Mouse (Mus musculus): ENCODE measurements around the gene Susd1. TPM values are rescaled to one million over a fixed set of nuclear protein-coding genes. Genes with fewer than 3 reads are reported as not detected.

Susd1 gene
- polyA plus RNA-seq, 1 experiment: 4.0 TPM

- H3K4me3 ChIP-seq (replicated peaks; ENCODE audit: insufficient read depth, low read depth, low read length): no peak overlapping the region
- H3K27me3 ChIP-seq (ENCODE audit: control insufficient read depth, insufficient read depth, low read length): no peaks in the 10 kb centered on the region
- WGBS: 80% methylated on average over 6 of the region's 6 CpGs
- TF ChIP-seq POLR2A (IDR thresholded peaks at IDR 0.05; ENCODE audit: borderline replicate concordance, insufficient read depth, low read length) (no peak), CTCF (IDR thresholded peaks at IDR 0.05; ENCODE audit: borderline replicate concordance, insufficient read depth, low read depth, low read length) (no peak)
- DNase-seq: no peak
- H3K27ac ChIP-seq (ENCODE audit: insufficient read depth, low read length): no peak overlapping the region
- no peaks in the 10 kb centered on the region for H3K4me1 ChIP-seq (ENCODE audit: control insufficient read depth, insufficient read depth, low read length)
Measured at GRCm38 (mm10) chr4:59445516-59445915, 7.1 kb upstream of the Susd1 start.

GRCm38 (mm10) chr4:59444994-59445393 is 6.6 kb upstream of the Susd1 start:
- Histone ChIP-seq H3K27me3 (ENCODE audit: control insufficient read depth, insufficient read depth, low read length) (no peaks in the 10 kb centered on the region), H3K4me3 (replicated peaks; ENCODE audit: insufficient read depth, low read depth, low read length) (no peak overlapping the region), H3K4me1 (ENCODE audit: control insufficient read depth, insufficient read depth, low read length) (no peaks in the 10 kb centered on the region), H3K27ac (ENCODE audit: insufficient read depth, low read length) (no peak overlapping the region)
- 92% methylated on average over 3 of the region's 3 CpGs for WGBS
- no peak for DNase-seq
- TF ChIP-seq CTCF (IDR thresholded peaks at IDR 0.05; ENCODE audit: borderline replicate concordance, insufficient read depth, low read depth, low read length) (no peak), POLR2A (IDR thresholded peaks at IDR 0.05; ENCODE audit: borderline replicate concordance, insufficient read depth, low read length) (no peak)

DNA sequence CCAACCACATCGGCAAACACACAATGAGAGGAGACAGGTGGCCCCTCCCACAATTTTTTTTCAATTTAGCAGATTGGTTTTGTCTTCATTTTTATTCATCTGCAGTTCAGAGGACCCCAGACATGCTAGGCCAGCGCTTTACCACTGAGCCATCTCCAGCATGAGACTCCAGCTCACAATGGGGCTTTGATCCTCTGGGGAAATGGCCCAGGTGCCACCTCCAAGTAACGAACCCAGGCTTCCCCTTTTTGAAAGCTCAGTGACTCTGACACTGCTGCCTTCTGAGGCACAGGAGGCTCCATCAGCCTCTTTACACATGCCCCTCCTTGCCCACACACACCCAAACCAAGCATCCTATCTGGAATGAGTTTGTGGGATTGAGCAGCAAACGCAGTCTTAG is 5.7 kb upstream of the Susd1 start:
- Histone ChIP-seq H3K27ac (ENCODE audit: insufficient read depth, low read length) (no peak overlapping the region), H3K4me1 (ENCODE audit: control insufficient read depth, insufficient read depth, low read length) (no peaks in the 10 kb centered on the region), H3K27me3 (ENCODE audit: control insufficient read depth, insufficient read depth, low read length) (no peaks in the 10 kb centered on the region), H3K4me3 (replicated peaks; ENCODE audit: insufficient read depth, low read depth, low read length) (no peak overlapping the region)
- no peak for TF ChIP-seq POLR2A (IDR thresholded peaks at IDR 0.05; ENCODE audit: borderline replicate concordance, insufficient read depth, low read length)
- TF ChIP-seq CTCF (IDR thresholded peaks at IDR 0.05; ENCODE audit: borderline replicate concordance, insufficient read depth, low read depth, low read length): no peak
- WGBS: 70% methylated on average over 4 of the region's 4 CpGs
- DNase-seq: no peak

- no peaks in the 10 kb centered on the region; the same call in 1 of the 2 replicates for H3K27me3 ChIP-seq (ENCODE audit: control insufficient read depth, insufficient read depth, low read length)
- no peaks in the 10 kb centered on the region for H3K4me1 ChIP-seq (ENCODE audit: control insufficient read depth, insufficient read depth, low read length)
- 86% methylated on average over 1 of the region's 1 CpGs for WGBS
- no peak for DNase-seq
- H3K27ac ChIP-seq (ENCODE audit: insufficient read depth, low read length): no peak overlapping the region
- no peak overlapping the region for H3K4me3 ChIP-seq (replicated peaks; ENCODE audit: insufficient read depth, low read depth, low read length)
- TF ChIP-seq CTCF (IDR thresholded peaks at IDR 0.05; ENCODE audit: borderline replicate concordance, insufficient read depth, low read depth, low read length): no peak
- TF ChIP-seq POLR2A (IDR thresholded peaks at IDR 0.05; ENCODE audit: borderline replicate concordance, insufficient read depth, low read length): no peak
Measured at GRCm38 (mm10) chr4:59441265-59441664, 2.8 kb upstream of the Susd1 start.

DNA sequence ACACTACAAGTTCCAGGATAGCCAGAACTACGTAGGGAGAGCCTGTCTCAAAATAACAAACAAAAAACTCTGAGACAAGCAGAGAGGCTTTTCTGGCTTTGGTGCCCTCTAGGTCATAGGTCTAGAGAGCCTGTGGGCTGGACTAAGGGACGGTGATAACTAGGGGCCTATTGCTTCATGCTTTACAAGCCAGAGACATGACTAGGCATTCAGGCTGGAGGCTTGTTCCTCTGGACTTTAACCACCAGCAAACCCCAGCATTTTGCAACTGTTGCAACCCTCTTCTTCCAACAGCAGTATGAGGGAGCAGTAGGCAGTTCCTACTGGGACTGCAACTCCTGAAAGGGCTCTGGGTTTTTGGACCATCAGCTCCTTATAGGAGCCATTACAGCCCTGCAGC is 1.5 kb upstream of the Susd1 start:
- TF ChIP-seq POLR2A (IDR thresholded peaks at IDR 0.05; ENCODE audit: borderline replicate concordance, insufficient read depth, low read length): no peak
- no peak for TF ChIP-seq CTCF (IDR thresholded peaks at IDR 0.05; ENCODE audit: borderline replicate concordance, insufficient read depth, low read depth, low read length)
- Histone ChIP-seq H3K4me3 (replicated peaks; ENCODE audit: insufficient read depth, low read depth, low read length) (no peak overlapping the region), H3K4me1 (ENCODE audit: control insufficient read depth, insufficient read depth, low read length) (no peaks in the 10 kb centered on the region), H3K27me3 (ENCODE audit: control insufficient read depth, insufficient read depth, low read length) (no peaks in the 10 kb centered on the region; the same call in 1 of the 2 replicates), H3K27ac (ENCODE audit: insufficient read depth, low read length) (no peak overlapping the region)
- DNase-seq: no peak
- 68% methylated on average over 2 of the region's 2 CpGs for WGBS

- TF ChIP-seq POLR2A (IDR thresholded peaks at IDR 0.05; ENCODE audit: borderline replicate concordance, insufficient read depth, low read length) (no peak), CTCF (IDR thresholded peaks at IDR 0.05; ENCODE audit: borderline replicate concordance, insufficient read depth, low read depth, low read length) (no peak)
- Histone ChIP-seq H3K27me3 (ENCODE audit: control insufficient read depth, insufficient read depth, low read length) (no peaks in the 10 kb centered on the region; the same call in 1 of the 2 replicates), H3K4me1 (ENCODE audit: control insufficient read depth, insufficient read depth, low read length) (no peaks in the 10 kb centered on the region), H3K4me3 (replicated peaks; ENCODE audit: insufficient read depth, low read depth, low read length) (no peak overlapping the region), H3K27ac (ENCODE audit: insufficient read depth, low read length) (no peak overlapping the region)
- 43% methylated on average over 5 of the region's 5 CpGs for WGBS
- no peak for DNase-seq
Measured at GRCm38 (mm10) chr4:59439041-59439440, 608 bp upstream of the Susd1 start.

- TF ChIP-seq CTCF (IDR thresholded peaks at IDR 0.05; ENCODE audit: borderline replicate concordance, insufficient read depth, low read depth, low read length): no peak
- no peak for TF ChIP-seq POLR2A (IDR thresholded peaks at IDR 0.05; ENCODE audit: borderline replicate concordance, insufficient read depth, low read length)
- WGBS: 91% methylated on average over 4 of the region's 4 CpGs
- DNase-seq: no peak
Measured at GRCm38 (mm10) chr4:59435951-59436350, 2.5 kb downstream of the Susd1 start.

GRCm38 (mm10) chr4:59434039-59434438 is 4.4 kb downstream of the Susd1 start:
- DNase-seq: no peak
- Histone ChIP-seq H3K27ac (ENCODE audit: insufficient read depth, low read length) (no peak overlapping the region), H3K27me3 (ENCODE audit: control insufficient read depth, insufficient read depth, low read length) (no peaks in the 10 kb centered on the region; the same call in 1 of the 2 replicates), H3K4me1 (ENCODE audit: control insufficient read depth, insufficient read depth, low read length) (no peaks in the 10 kb centered on the region), H3K4me3 (replicated peaks; ENCODE audit: insufficient read depth, low read depth, low read length) (no peak overlapping the region)
- 75% methylated on average over 3 of the region's 3 CpGs for WGBS
- no peak for TF ChIP-seq POLR2A (IDR thresholded peaks at IDR 0.05; ENCODE audit: borderline replicate concordance, insufficient read depth, low read length)
- TF ChIP-seq CTCF (IDR thresholded peaks at IDR 0.05; ENCODE audit: borderline replicate concordance, insufficient read depth, low read depth, low read length): no peak

More at GRCm38 (mm10) chr4:59435951-59436350, 2.5 kb downstream of the Susd1 start:
- H3K4me1 ChIP-seq (ENCODE audit: control insufficient read depth, insufficient read depth, low read length): no peaks in the 10 kb centered on the region
- H3K27me3 ChIP-seq (ENCODE audit: control insufficient read depth, insufficient read depth, low read length): no peaks in the 10 kb centered on the region; the same call in 1 of the 2 replicates
- H3K27ac ChIP-seq (ENCODE audit: insufficient read depth, low read length): no peak overlapping the region
- H3K4me3 ChIP-seq (replicated peaks; ENCODE audit: insufficient read depth, low read depth, low read length): no peak overlapping the region

Data from cerebellum, adult 2 months (tissue).